Mouse (Mus musculus) testis, adult 2 months (tissue): ENCODE results near the gene Spic.

ENCODE experiments used
- CTCF ChIP-seq: fragments of 200-500 bp; IDR thresholded peaks from 2 replicates; pipeline ENCODE4 v1.5.1; 2012; ENCODE audit warnings: low read depth, mild to moderate bottlenecking, inconsistent platforms, low read length, moderate library complexity; ENCODE audit not compliant: control insufficient read depth, insufficient read depth, insufficient replicate concordance
- POLR2A ChIP-seq: fragments of 200-500 bp; IDR thresholded peaks from 2 replicates; pipeline ENCODE4 v1.6.1; 2012; ENCODE audit warnings: low read depth, mild to moderate bottlenecking, inconsistent platforms, low read length, moderate library complexity; ENCODE audit not compliant: control insufficient read depth

DNA sequence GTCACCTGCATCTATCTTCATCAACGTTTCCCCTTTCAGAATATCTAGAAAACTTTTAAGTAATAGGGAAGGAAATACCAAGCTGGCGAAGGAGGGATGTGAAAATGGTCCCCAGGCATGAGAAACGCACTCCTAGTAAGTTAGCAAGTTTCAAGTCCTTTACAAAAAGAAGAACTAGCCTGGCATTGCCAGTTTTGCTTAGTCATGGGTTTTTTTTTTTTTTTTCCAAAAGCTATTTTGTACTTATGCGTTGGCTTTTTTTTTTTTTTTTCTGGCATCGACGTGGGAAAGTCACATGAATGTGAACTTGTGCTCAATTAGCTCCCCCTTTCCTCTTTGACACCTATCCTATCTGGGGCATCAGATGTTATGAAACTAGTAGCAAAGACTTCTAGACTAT, 27.5 kb upstream of the Spic start:
- TF ChIP-seq CTCF (no peak), POLR2A (no peak)
